Mouse (Mus musculus) gastrocnemius, postnatal 10 days (tissue): ENCODE measurements around the gene Sae1. TPM values are rescaled to one million over a fixed set of nuclear protein-coding genes. Genes with fewer than 3 reads are reported as not detected.
A peak's percentile ranks its signal among the peaks of the same experiment; 100 is the strongest.
"Not testable (repeated sequence)": the region's sequence is repeated elsewhere in the genome, so short reads cannot be mapped to it uniquely, and the experiment has no call there.

Experiments used
- DNase-seq: peaks from one replicate; pipeline ENCODE4 v3.0.0; 2021; ENCODE audit warnings: mixed read lengths
- total RNA-seq, 2 experiments: library from RNA; stranded (reverse); gene quantifications; 2 replicates each; pipeline ENCODE4 v1.2.3; 2021

The Sae1 gene
- total RNA-seq, 2 experiments from 2014 or later = 43.3 to 48.8 TPM

DNA sequence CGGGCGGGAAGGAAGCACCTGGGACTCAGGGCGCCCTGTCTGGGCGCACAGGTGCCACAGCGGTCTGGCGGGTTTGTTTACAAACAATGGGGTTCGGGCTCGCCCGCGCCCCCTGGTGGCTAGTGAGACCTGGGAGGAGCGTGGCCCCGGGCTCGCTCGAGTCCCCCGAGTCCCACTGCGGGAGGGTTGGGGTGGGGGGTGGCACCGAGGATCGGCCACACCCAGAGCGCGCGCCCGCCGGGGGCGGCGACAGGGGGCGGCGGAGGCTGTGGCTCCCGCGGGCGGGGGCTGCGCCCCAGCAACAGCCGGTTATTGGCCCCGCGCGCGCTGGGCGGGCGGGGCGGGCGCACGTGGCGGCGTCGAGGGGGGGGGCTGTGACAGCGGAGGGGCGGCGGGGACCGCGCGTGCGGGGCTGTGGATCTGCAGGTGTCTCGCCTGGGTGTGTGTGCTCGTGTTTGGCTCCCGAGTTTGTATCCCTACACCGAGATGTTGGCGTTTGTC lies 77.5 kb downstream of the Sae1 start:
- peak; percentile 90 for DNase-seq

DNA sequence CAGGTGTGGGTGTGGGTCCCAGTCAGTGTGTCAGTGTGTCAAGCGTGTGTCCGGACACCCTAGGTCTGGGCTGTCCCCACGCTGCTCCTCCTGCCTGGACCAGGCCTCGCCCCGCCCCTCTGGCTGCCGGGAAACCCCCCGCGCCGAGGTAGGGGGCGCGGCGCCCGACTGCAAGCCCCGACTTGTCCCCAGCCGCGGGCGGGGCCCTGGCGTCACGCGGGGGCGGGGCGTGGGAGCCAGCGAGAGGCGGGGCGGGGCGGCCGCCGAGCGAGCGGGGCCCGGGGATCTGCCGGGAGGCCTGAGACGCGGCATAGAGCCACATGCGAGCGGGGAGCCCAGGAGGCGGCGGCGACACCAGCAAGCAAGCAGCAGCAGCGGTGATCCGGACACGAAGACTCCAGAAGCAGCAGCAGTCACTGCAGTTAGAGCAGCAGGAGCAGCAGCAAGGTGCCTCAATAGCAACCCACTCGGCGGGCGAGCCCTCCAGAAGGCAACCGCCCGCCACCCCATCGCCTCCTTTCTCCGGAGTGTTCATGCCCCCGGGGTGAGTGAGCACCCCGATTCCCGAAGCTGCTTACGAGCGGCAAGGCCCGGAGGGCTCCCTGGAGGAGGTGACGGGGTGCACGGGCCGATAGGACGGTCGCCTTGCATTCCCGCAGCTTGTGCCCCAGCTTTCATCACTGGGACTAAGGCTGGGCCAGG lies 78.1 kb downstream of the Sae1 start:
- DNase-seq = peak; percentile 91

DNA sequence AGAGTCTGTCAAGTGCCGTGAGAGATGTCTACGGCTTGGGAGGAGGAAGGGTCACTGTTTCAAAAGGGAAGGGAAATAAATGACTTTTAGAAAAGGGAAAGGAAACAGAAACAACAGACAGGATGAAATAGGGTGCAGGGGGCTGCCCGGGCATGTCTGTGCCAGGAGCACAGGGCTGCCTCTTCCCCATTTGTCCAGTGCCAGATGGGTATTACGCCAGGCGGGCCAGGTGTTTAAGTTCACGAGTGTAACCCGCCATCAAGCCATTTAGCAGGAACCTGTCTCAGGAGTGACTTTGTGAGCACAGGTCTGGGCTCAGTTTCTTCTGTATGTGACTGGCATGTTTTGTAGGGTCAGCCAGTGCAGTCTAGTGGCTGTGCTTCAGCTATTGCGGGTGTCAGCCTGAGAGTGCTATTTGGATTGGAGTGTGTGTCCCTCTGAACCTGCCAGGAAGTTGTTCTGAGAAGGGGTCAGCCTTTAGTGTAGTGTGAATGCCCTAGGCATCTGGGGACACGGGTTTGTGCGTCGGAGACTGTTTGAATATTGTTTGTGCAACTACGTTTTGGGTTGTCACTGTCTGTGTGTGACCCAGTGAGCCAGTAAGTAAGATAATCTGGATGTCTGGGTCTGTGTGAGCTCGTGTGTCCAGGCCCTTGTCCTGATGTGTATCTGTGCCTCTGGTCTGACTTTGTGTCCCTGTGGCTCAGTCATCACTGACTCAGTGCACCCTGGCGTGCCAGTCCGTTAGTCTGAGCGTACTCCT lies 78.9 kb downstream of the Sae1 start:
- DNase-seq = no peak

DNA sequence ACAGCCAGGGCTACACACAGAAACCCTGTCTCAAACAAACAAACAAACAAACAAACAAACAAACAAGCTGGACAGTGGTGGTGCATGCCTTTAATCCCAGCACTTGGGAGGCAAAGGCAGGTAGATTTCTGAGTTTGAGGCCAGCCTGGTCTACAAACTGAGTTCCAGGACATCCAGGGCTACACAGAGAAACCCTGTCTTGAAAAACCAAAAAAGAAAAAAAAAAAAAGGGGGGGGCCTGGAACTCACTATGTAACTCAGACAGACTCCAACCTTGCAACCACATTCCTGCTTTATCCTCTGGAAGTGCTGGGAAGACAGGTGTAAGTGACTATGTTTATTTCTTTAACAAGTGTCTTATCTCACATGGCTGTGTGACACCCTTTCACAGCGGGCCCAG lies 79.5 kb downstream of the Sae1 start, which contains the start of gene Bbc3:
Gene Bbc3, plus strand, starts transcription at position 301 of the 400 bp plus-strand sequence.
- not testable (repeated sequence) for DNase-seq

DNA sequence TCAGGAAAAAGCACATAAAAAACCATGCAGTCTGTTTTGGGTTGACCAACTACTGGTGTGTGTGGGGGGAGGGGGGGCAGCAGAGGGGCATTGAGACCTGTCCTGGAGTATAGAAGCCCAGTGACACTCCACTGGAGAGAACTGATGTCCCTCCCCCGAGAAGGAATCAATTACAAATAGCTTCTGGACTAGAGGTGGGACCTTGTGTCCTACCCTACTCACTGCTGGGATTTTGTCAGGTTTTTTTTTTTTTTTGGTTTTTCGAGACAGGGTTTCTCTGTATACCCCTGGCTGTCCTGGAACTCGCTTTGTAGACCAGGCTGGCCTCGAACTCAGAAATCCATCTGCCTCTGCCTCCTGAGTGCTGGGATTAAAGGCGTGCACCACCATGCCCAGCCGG lies 80.5 kb downstream of the Sae1 start:
- not testable (repeated sequence) for DNase-seq

DNA sequence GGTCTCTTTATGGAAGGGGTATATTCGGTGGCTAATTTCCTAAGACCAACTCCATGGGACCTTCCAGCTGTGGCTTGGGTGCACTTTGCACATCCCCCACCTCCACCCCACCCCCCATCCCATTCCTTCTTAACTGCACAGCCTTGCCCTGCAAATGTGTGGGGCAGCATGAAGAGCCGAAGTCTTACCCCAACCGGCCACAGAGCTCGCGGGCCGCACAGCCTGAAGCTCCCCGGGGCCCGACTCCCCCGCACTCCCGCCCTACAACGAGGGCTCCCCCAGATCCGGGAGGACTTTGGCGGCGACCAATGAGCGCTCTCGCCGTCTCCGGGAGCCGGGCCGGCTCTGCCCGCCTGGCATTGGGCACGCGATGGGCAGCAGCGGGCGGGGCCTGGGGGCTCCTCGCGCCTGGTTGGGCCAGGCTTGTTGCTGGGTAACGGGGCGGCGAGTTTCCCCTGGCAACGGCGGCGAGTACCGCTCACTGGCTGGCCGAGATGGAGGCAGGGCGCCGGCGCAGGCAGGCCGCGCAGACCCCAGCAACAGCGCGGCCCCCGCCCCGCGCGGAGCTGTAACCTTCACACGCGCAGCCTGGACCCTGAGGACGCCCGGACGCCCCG lies 88.1 kb downstream of the Sae1 start:
- peak; percentile 86 for DNase-seq

DNA sequence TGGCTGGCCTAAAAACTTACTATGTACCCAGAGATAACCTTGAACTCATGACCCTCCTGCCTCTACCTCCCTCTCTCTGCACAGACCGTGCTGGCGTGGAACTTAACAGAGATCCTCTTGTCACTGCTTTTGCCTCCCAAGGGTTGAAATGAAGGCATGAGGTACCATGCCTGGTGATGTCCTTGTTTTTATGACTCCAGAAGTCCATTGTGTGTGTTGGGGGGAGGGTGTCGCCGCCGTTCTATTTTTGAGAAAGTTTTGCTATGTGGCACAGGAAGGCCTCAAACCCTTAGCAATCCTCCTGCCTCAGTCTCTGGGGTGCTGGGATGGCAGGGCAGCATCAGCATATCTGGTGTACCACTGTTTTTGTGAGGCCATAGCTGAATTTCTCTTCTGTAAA lies 88.7 kb downstream of the Sae1 start:
- DNase-seq = no peak

DNA sequence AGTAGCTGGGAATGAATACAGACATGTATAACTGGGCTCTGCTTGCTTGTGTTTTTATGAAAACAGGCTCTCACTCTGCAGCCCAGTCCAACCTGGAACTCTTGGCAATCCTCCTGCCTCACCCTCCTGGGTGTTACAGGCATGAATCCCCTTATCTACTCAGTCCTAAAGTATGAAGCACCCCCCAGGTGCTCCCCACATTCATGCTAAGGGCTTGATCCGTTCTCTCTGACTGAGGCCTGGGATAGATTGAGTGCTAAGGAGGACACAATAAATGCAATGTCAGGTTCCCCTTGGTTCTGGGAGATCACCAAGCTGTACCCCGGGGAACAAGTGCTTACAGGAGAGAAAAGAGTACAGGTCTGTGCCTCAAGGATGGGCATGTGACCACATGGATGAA lies 90.0 kb downstream of the Sae1 start:
- no peak for DNase-seq

DNA sequence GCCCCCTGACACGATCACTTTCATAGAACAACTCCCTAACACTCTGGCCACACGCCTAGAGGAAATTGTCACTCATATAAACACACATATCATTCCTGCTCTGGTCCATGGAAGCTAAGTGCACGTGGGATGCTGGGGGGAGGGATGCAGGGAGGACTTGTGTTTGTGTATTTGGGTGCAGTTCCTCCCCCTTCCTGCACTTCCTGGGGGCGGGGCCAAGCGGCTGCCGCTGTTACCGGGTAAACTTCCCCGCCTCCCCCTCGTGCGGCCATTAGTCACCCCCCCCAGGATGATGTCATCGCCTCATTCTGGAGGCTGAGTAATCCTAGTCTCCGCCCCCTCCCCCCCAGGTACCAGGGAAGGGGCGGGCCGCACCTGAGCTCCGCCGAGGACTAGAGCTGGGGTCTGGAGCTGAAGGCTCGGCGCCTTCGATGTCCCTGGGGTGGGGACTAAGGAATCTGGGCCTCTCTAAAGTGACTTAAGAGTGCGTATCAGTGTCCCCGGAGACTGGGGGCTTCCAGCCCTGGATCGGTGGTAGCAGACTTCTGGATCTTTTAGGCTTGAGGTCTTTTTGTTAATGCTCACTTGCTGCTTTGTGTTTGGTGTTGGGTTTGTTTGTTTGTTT lies 90.7 kb downstream of the Sae1 start:
- DNase-seq = peak; percentile 89

DNA sequence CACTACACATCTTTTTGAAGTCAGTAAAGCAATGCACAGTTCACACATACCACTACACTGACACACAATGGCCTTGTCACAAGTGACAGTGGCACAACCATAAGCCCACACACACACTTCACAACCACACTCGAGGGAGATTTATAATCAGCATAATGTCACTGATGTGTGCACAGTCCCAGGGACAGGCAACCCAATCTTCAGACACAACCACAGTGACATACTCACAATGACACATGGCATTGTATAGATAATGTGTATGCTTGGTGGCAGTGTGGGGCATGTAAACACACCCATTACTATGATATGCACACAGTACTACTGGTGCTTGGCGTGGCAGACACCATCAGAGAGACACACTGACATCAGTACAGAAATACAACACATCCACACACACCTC lies 91.5 kb downstream of the Sae1 start:
- no peak for DNase-seq

DNA sequence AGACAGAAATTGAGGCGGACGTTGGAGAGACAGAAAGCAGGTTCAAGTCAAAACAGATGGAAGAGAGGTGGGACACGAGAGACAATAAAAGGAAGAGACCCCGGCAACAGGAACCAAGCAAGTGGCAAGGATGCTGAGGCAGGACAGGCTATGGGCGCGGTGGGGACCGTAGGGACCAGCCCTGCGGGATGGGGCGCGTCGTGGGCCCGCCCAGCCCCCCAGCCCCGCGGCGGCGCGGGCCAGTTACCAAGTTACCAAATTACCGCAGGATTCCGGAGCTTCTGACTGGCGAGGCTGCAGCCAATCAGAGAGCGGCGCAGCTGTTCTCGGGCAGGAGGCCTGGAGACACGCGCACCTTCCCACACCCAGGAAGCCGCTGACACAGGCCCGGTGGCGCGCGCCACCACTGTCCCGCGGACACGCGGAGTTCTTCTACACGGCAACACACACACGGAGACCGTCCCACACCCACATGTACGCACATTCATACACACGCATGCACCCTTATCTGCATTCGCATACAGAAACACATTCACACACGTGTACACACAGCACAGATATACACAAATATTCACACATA lies 92.2 kb downstream of the Sae1 start:
- peak; percentile 75 for DNase-seq

DNA sequence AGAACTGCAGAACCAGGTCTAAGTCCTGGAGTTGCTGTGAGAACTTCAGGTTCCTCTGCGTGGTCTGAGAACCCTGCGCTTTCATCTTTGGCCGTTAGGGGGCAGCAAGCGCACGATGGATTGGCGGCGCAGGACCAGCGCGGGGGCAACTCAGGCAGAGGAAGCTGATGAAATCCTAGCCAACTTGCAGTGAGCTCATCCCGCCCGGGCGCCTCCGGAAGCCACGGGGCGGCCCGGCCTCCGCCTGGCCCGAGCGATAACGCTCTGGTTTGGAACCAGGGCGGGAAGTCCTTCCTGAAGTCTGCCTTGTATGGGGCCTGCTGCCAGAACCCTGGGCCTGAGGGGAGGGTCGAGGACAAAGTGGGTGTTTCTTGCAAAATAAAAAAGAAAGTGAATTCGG lies 92.8 kb downstream of the Sae1 start:
- DNase-seq = peak; percentile 96

DNA sequence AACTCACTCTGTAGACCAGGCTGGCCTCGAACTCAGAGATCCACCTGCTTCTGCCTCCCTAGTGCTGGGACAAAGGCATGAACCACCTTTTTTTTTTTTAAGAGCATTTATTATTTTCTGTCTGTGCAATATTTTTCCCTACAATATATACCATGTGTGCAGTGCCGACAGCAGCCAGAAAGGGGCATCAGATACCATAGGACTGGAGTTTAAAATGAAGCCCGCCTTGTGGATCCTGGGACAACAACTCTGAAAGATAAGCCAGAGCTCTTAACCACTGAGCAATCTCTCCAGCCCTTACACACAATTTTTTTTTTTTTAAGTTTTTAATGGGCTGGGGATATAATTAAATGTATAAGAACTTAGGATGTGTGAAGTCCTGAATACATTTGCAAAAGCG lies 93.3 kb downstream of the Sae1 start:
- no peak for DNase-seq

DNA sequence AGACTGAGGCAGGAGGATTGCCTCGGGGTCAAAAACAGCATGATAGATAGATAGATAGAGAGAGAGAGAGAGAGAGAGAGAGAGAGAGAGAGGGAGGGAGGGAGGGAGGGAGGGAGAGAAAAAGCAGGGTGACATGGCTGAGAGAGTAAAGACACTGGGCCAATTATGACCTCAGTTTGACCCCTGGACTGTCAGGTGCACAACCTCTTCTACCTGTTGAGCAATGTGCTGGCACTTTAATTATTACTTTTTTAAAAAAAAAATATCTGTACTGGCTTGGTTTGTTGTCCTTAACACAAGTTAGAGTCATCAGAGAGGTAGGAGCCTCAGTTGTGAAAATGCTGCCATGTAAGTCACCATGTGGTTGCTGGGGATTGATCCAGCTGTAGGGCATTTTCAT lies 99.8 kb downstream of the Sae1 start:
- DNase-seq = no peak

DNA sequence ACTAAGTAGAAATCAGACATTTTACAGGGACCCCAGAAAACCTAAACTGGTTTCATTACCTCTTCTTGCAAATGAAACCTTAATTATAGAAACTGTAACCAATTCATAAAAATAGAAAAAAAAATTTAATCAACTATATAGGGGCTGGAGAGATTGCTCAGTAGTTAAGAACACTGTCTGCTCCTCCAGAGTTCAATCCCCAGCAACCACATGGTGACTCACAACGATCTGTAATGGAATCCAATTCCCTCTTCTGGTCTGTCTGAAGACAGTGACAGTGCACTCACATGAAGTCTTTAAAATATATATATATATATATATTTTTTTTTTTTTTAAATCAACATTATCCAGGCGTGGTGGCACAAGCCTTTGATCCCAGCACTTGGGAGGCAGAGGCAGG lies 100.6 kb downstream of the Sae1 start:
- no peak for DNase-seq

DNA sequence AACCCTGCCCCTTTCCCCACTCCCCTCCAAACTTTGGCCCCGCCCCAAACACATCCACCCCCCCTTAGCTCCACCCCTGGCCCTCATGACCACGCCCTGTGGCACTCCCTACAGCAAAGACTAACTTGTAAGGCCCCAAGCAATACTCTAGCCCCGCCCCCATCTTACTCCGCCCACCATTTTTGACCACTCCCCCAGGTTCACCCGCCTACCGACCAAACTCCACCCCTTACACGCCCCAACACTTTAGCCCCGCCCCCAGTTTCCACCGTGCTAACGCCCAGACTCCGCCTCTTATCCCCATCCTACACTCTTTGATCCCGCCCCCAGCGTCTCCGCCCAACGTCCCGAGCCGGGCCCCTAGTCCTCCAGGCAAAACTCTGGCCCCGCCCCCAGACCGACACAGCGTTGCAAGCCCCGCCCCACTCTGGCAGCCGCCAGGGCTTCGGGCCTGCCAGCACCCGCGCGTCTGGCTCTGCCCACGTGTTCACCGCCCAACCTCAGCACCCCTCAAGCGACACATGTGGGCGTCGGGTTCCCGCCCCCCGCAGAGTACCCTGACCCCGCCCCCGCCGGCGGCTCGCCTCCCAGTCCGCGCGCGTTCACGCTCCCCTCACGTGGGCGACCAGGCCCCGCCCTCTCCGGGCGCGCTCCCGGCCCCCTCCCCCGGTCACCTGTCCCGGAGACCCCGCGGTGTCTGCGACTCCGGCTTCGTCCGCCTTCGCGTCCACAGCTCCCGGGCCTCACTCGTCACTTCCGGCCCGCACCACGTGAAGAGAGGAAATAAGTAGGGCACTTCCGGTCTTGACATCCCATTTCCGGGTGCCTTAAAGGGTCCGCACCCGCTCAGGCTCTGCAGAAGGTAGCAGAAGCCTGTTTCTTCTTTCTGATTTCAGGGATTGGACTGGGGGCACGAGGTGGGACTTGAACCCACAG lies 101.3 kb downstream of the Sae1 start, which contains the start of gene Ccdc9:
Gene Ccdc9, minus strand, starts transcription at position 770 of the 936 bp plus-strand sequence.
- DNase-seq = peak; percentile 100

DNA sequence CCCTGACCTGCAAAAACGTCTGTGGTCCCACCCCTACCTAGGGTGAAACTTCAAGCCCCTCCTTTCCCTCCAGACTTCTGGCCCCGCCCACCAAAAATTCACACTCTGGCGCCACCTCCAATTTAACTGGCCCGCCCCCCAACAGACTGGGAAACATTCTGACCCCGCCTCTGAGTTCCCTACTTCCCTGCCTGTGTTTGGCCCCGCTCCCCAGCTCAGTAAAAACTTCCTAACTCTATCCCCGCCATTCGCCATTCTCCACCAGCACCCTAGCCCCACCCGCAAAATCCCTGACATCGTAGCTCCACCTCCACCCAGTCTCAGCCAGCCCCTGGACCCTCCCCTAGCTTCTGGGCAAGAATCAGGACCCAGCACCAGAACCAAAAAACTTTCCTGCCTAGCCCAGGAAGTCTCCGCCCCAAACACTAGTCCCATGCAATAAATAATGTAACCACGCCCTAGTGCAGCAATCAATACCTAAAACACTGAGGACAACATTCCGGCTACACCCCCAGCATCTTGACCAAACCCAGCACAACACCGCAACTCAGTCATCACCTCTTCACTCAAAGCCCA lies 102.1 kb downstream of the Sae1 start:
- peak; percentile 72 for DNase-seq

DNA sequence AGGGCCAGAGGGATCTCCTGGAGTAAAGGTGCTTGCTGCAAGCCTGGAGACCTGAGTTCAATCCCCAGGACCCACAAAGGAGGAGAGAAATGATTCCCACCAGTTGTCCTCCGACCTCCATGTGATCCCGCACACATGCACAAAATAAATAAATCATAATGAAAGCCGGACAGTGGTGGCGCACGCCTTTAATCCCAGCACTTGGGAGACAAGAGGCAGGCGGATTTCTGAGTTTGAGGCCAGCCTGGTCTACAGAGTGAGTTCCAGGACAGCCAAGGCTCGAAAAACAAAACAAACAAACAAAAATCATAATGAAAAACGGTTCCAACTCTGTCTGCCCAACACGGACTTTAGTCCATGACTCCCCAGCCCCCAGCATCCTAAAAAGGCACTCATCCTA lies 102.7 kb downstream of the Sae1 start:
- no peak for DNase-seq

DNA sequence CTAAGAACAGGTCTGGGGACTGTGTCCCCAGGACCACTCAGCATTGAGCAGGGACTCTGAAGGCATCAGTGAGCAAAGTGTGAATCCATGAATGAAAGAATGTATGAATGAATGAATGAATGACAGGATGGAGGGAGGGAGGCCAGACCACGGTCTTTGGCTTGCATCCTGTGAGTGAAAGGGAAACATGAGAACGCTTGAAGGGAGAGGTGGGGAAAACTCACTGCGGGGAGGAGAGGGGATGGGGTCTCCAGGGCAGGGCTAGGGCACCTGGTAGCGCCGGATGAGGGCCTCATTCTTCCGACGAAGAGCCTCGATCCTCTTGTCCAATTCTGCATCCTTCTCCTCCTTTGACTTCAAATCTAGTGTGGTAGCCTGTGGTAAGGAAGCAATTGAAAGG lies 103.6 kb downstream of the Sae1 start:
- DNase-seq = no peak

DNA sequence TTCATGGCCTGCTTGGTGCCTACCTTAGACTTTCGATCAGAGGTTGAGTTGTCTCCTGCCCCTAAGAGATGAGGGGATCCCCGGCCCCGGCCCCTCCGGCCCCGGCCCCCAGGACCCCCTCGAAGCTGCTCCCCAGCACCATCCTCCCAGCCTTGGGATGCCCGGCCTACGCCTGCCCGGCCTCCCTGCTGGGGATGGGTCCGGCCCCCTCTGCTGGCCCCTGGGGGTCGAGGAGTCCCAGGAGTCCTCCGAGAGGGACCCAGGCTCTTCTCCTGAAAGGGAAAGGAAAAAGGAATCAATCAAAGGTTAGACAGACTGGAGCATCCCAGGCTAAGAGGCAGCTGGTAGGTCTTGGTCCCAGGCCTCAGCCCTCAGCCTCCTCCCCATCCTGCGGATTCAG lies 105.3 kb downstream of the Sae1 start:
- DNase-seq = no peak

DNA sequence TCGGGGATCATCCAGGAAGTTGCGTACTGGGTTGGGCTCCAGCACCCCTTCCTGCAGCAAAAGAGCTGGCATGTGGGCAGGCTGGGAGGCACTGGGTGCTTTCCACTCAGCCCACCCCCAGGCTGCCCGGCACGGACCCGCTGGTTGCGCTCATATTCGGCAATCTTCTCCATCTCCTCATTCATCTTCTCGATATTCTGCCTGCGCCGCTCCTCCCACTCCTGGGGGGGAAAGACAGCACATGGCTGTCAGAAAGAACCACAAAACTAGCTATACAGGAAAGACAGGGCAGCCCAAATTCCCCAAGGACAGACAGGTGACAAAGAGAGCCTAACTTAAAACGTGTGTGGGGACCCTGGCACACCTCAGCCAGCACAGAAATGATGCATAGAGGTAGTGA lies 106.9 kb downstream of the Sae1 start:
- DNase-seq = no peak
